Mouse (Mus musculus) MEL-GATA-1-ER (cell line): ENCODE results near the gene Rpl13.
A peak's percentile ranks its signal among the peaks of the same experiment; 100 is the strongest.
"Not testable (repeated sequence)": the region's sequence is repeated elsewhere in the genome, so short reads cannot be mapped to it uniquely, and the experiment has no call there.

Source experiments
- DNase-seq: peaks from one replicate; pipeline ENCODE4 v3.0.0-alpha.2; 2012; ENCODE audit warnings: low read depth; ENCODE audit errors: extremely low read depth

Gene Rpl13

DNA sequence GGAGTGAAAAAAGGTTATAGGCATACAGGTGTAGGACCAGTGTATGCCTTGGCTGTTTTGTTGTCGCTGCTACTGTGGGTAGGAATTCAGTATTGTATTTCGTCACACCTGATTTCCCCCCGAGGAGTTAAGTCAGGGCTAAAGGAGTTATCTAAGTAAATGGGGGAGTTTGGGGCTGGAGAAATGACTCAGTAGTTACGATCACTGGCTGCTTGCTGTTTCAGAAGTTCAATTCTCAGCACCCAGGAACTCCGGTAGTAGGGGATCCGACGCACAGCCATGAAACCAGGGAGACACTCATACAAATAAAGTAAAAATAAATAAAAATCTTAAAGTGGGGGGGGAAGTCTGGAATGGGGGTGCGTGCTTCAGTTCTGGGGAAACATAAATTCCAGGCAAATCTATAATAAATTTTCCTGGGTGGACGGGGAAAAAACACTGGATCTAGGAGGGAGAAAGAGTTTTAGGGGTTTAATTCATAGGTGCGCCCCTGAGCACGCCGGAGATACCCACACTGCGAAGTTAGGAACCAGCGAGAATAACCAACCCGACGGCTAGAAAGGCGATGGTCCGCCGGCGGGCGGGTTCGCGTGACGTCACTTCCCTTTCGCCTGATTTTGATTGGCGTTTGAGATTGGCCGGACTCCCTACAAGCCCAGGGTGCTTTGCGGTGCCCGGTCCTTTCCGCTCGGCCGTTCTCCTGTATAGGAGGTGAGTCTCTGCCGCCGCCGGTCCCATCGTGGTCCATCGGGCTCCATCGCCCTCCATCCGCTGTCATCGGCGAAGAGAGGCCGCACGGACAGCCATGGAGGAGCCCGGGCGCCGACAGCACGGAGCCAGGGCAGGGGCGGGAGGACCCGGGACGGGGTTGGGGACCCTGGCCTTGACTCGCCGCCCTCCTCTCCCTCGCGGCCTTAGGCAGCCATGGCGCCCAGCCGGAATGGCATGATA, at the start of gene Rpl13:
TSS of gene Rpl13 (plus strand) at position 616 of the 951 bp plus-strand sequence.
- peak; percentile 90 for DNase-seq

GRCm38 (mm10) chr8:123062721-123063120, 39.4 kb upstream of the Rpl13 start, which contains the start of gene Spg7:
Gene Spg7, plus strand, starts transcription at chr8:123062942.
- DNase-seq = no peak

GRCm38 (mm10) chr8:123064072-123064471, 38.1 kb upstream of the Rpl13 start:
- no peak for DNase-seq

DNA sequence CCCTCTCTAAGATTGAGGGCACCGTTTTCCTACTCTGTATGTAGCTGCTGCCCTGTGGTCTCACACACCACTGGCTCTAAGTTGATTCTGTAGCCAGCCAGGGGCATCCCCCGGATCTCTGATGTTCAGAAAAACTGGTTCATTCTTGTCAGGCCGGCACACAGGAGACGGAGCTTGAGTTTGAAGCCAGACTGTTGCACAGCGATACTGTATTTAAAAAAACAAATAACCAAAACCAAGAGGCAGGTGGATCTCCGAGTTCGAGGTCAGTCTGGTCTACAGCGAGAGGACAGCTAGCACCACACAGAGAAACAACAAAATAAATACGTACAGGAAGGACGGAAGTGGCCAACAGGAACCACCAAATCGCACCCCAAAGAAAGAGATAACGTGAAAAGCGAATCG, 37.3 kb upstream of the Rpl13 start:
- DNase-seq = no peak

GRCm38 (mm10) chr8:123065214-123066100, 36.7 kb upstream of the Rpl13 start:
- DNase-seq = peak; percentile 88

GRCm38 (mm10) chr8:123066101-123066683, 36.0 kb upstream of the Rpl13 start:
- DNase-seq = no peak

- DNase-seq = no peak
Measured at GRCm38 (mm10) chr8:123071176-123071575, 31.0 kb upstream of the Rpl13 start.

DNA sequence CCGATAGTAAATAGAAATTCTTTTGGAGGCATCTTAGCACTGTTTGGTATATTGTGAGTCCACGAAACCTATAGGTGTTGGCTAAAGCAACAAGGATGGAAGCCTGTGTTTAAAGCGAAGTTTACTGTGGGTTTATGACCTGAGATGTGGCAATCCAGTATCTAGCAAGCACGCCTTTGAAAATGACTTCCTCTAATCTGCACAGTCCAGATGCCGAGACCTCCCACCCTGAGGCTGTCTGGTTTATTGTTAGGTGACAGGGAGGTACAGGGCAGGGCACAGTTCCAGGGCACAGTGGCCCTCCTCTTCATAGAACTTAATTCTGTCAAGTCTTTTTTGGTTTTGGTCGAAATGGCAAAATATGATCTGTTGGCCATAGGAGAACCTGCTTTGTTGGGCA, 24.9 kb upstream of the Rpl13 start:
- DNase-seq = peak; percentile 55

DNA sequence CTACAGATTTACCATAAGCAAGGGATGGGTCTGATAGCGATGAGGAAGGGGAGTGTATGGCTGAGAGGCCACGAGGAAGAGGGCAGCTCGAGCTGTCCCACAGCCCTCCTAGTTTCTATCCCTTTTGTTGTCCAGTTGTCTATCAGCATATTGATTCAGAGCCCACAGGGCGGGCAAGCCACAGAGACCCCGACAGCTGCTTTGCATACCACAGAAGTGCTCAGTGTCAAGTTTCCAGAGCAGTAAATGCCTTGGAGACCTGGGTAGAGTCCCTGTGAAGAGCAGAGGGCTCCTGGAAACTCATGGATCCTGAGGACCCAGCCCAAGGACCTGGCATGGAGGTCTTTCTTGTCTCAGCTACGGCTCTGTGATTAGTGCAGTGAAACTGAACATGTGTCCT, 19.2 kb upstream of the Rpl13 start:
- DNase-seq = no peak

DNA sequence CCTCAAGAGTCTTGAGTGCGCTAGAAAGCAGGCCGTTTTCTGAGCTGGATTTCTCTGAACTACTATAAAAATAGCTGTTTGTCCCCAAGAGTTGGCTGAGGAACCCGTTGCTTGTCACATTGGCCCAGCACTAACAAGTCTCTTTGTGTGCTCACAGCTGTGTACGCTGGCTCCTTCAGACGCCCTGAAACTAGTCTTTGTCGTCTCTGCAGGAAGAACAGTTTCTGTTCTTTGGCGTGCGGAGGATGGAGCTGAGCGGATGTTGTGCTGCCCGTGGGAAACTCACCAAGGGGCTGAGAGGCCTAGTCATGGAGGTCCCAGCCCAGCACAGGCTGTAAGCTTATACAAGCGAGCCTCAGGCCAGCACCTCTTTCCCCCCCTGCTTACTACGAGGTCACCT, 18.5 kb upstream of the Rpl13 start:
- DNase-seq = no peak

DNA sequence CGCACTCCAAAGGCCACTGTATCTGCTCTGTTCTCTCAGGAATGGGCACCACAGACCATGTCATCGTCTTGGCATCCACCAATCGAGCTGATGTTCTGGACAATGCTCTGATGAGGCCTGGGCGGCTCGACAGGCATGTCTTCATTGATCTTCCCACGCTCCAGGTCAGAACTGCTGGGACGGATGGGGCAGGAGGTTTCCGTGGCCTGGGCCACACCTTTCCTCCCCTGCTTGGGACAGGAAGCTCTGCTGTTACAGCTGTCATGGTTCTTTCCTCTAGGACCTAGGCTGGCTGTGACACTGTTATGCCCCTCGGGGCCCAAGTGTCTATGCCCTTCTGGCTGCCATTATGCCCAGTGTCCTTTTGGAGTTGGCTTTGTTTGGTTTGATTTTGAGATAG, 14.9 kb upstream of the Rpl13 start:
- no peak for DNase-seq

GRCm38 (mm10) chr8:123097216-123097615, 4.9 kb upstream of the Rpl13 start:
- DNase-seq = no peak

GRCm38 (mm10) chr8:123097786-123098584, 4.2 kb upstream of the Rpl13 start:
- DNase-seq = no peak

DNA sequence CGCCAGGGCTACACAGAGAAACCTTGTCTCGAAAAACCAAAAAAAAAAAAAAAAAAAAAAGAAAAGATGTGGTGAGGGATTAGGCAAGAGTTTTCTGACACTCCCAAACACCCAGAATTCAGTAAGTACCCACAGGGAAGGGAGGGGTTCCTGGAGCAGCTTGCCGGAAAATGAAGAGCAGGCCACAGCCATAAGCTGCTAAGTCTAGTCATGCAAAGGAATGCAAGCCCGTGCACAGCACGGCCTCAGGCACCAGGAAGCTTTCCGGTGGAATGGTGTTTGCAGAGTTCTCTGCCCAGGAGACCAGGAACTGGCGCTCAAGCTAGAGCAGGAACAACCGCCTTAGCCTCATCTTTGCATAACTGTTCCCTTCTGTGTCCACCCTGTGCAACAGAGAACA, 1.9 kb upstream of the Rpl13 start:
- no peak for DNase-seq

- DNase-seq = no peak
Measured at GRCm38 (mm10) chr8:123101244-123101643, 906 bp upstream of the Rpl13 start.

DNA sequence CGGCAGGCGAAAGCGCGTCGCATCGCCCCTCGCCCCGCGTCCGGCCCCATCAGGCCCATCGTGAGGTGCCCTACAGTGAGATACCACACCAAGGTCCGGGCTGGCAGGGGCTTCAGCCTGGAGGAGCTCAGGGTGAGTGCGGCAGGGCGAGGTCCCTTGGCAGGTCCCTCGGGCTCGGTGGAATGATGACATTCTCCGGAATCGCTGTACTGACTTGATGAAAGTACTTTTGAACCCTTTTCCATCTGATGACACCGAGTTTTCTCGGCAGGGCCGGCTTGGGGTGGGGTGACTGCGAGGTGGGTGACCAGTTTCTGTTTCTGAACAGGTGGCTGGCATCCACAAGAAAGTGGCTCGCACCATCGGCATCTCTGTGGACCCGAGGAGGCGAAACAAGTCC, 705 bp downstream of the Rpl13 start:
- DNase-seq = not testable (repeated sequence)

DNA sequence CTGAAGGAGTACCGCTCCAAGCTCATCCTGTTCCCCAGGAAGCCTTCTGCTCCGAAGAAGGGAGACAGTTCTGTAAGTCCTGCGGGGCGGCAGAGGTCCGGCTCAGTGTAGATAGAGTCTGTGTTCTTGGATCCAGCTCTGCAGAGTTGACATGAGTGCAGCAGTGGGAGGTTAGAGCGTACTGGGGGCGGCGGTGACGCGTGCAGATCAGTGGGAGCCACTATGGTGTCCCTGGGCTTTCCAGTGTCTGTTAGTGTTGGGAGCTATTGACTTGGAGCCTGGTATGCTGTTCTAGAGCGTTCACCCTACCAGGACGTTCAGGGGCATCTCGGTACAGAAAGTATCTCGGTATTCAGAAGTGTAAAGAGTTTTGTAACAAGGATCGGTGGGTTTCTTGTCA, 1.1 kb downstream of the Rpl13 start:
- no peak for DNase-seq

DNA sequence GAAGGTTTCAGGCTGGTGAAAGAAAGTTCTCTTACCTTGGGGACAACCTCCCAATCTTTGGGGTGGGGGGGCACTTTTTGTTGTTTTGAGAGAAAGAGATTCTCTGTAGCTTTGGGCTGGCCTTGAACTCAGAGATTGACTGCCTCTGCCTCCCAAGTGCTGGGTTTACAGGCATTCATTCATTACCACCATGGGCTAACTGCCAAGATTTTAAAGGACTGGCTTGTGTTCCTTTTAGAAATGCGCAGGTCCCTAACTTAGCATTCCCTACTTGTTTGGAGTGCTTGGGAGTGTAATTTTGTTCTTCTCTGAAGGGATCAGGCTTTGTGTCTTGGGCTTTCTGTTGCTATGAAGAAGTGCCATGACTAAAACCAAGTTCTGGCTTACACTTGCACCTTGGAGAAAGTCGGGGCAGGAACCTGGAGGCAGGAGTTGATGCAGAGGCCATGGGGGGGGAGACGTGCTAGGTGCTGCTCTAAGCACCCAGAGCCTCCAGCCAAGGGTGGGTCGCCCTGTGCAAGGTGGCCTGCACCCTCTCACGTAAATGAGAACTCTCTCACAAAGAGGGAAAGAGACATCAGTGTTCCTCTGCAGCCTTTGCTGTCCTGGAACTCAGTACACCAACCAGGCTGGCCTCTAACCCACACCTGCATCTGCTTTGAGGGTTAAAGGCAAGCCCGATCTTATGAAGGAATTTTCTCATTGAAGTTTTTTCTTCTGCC, 2.1 kb downstream of the Rpl13 start:
- no peak for DNase-seq

DNA sequence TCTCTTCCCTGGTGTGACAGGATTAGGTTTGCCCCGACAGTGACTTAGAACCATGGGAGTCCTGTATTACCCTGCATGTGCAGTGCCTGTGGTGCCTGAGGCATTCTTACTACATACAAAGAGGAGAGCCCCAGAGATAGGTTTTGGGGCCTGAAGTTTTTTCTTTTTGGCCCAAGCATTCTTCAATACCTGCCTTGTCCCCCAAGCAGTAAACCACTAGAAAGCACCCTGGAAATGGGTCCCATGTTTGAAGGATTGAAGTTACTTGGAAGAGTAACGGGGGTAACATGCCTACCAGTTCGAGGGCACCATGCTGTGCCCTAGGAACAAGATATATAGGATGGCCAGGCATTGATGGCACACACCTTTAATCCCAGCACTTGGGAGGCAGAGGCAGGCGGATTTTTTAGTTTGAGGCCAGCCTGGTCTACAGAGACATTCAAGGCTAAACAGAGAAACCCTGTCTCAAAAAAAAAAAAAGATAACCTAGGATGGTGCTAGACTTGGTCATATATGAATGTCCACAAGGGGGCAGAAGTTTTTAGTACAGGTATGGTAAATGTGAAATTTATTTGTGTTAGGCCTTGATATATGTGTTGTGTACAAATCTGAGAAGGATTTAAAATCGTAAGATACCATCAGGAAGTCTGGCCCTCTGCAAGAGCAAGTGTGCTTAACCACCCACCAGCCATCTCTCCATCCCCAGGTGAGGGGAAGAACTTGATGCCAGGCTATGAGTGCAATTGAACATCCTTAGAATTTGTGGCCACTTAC, 3.6 kb downstream of the Rpl13 start:
- peak; percentile 72 for DNase-seq
